Mouse (Mus musculus): ENCODE results near the gene Olfr159. TPM values are rescaled to one million over a fixed set of nuclear protein-coding genes. Genes with fewer than 3 reads are reported as not detected.

The Olfr159 gene
- polyA plus RNA-seq, 1 experiment from 2014 or later: not detected

GRCm38 (mm10) chr4:43745187-43745586, 25.6 kb downstream of the Olfr159 start:
- Histone ChIP-seq H3K9me3 (replicated peaks) (no peaks in the 10 kb centered on the region), H3K4me3 (no peak overlapping the region), H3K4me1 (peaks cover 9% of the 10 kb centered on the region), H3K27ac (no peak overlapping the region), H3K36me3 (no peaks in the 10 kb centered on the region), H3K27me3 (ENCODE audit: low read depth, poor library complexity, severe bottlenecking) (no peaks in the 10 kb centered on the region)
- 17% methylated on average over 6 of the region's 6 CpGs for WGBS
- no peak for DNase-seq (ENCODE audit: low spot score)

DNA sequence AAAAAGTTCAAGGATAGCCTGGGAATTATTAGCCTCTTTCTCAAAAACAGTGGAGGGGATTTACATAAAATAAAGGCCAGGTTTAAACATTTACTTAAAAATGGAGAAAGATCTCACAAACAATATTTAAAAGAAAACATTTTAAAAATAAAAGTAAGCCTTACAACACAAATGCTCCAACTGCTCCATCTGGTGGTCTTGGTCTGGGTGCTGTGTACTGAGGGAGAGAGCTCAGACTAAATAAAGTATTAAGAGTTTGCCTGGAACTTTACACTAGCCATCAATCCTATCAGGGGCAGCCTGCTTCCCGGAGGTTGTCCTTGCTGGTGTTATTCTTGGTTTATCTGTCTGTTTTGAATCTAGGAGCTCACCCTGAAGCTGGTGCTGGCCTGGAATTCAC, 27.7 kb downstream of the Olfr159 start:
- 34% methylated on average over 1 of the region's 1 CpGs for WGBS
- no peak for DNase-seq (ENCODE audit: low spot score)

GRCm38 (mm10) chr4:43742637-43743036, 28.2 kb downstream of the Olfr159 start:
- Histone ChIP-seq H3K4me1 (peaks cover 10% of the 10 kb centered on the region), H3K9me3 (replicated peaks) (no peaks in the 10 kb centered on the region), H3K27me3 (ENCODE audit: low read depth, poor library complexity, severe bottlenecking) (no peaks in the 10 kb centered on the region), H3K27ac (no peak overlapping the region), H3K36me3 (no peaks in the 10 kb centered on the region), H3K4me3 (no peak overlapping the region)
- WGBS: 28% methylated on average over 4 of the region's 4 CpGs
- DNase-seq (ENCODE audit: low spot score): no peak

More for the DNA sequence above, 27.7 kb downstream of the Olfr159 start:
- H3K27ac ChIP-seq: no peak overlapping the region
- peaks cover 9% of the 10 kb centered on the region for H3K4me1 ChIP-seq
- H3K36me3 ChIP-seq: no peaks in the 10 kb centered on the region
- H3K27me3 ChIP-seq (ENCODE audit: low read depth, poor library complexity, severe bottlenecking): no peaks in the 10 kb centered on the region
- H3K4me3 ChIP-seq: no peak overlapping the region
- H3K9me3 ChIP-seq (replicated peaks): no peaks in the 10 kb centered on the region

DNA sequence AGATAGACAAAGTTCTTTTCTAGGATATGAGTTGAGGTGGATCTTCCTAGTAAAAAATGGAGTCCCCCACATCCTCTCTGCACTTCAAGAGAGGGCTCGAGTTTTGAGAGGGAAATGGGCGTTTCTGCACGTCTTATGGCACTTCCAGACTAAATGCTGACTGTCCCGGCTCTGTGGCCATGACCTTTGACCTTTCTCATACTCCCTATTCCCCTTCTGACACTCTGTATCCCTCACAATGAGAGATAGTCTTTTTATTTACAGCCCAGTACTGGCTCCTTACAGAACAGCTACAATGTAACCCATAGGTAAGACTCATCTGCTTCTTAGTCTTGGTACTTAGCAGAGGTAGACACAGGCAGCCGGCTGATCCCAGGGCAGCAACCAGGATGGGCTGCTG, 29.3 kb downstream of the Olfr159 start:
- no peak overlapping the region for H3K4me3 ChIP-seq
- no peak for DNase-seq (ENCODE audit: low spot score)
- H3K27ac ChIP-seq: no peak overlapping the region
- 74% methylated on average over 5 of the region's 5 CpGs for WGBS
- H3K27me3 ChIP-seq (ENCODE audit: low read depth, poor library complexity, severe bottlenecking): no peaks in the 10 kb centered on the region
- H3K36me3 ChIP-seq: no peaks in the 10 kb centered on the region
- peaks cover 21% of the 10 kb centered on the region for H3K4me1 ChIP-seq
- no peaks in the 10 kb centered on the region for H3K9me3 ChIP-seq (replicated peaks)

DNA sequence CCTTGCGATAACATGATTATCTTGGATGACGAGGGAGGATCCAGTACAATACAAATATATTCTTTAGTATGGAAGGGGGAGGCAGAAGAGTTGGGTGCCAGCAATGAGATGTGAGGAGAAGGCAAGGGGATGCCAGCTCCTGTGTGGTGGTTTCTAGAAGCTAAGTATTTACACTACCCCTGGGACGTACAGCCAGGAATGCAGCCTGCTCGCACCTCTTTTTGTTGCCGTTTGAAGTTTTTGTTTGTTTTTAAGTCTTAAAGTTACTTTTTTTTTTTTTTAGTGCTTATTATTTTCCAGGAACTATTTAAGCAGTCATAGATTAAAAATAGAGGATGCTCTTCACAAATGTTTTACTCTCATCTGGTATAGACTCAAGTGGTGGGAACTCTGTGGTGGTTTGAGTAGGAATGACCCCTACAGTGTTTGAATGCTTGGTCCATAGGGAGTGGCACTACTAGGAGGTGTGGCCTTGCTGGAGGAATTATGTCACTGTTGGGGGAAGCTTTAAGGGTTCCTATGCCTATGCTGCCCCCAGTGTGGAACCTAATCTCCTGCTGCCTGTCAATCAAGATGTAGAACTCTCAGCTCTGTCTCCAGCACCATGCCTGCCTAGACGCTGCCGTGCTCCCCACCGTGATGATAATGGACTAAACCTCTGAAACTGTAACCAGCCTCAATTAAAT, 31.7 kb downstream of the Olfr159 start:
- Histone ChIP-seq H3K27ac (no peak overlapping the region), H3K36me3 (no peaks in the 10 kb centered on the region), H3K4me1 (peaks cover 26% of the 10 kb centered on the region), H3K4me3 (no peak overlapping the region), H3K27me3 (ENCODE audit: low read depth, poor library complexity, severe bottlenecking) (no peaks in the 10 kb centered on the region), H3K9me3 (replicated peaks) (no peaks in the 10 kb centered on the region)
- 81% methylated on average over 8 of the region's 8 CpGs for WGBS
- no peak for DNase-seq (ENCODE audit: low spot score)

GRCm38 (mm10) chr4:43737144-43737543, 33.7 kb downstream of the Olfr159 start:
- Histone ChIP-seq H3K27me3 (ENCODE audit: low read depth, poor library complexity, severe bottlenecking) (0 out of 2 replicates have a peak, but pooled peaks cover 10% of the 10 kb centered on the region), H3K9me3 (replicated peaks) (no peaks in the 10 kb centered on the region), H3K4me1 (peaks cover 20% of the 10 kb centered on the region), H3K36me3 (no peaks in the 10 kb centered on the region), H3K27ac (no peak overlapping the region), H3K4me3 (no peak overlapping the region)
- 79% methylated on average over 6 of the region's 6 CpGs for WGBS
- no peak for DNase-seq (ENCODE audit: low spot score)

GRCm38 (mm10) chr4:43733186-43733585, 37.6 kb downstream of the Olfr159 start:
- WGBS: 86% methylated on average over 5 of the region's 5 CpGs

DNA sequence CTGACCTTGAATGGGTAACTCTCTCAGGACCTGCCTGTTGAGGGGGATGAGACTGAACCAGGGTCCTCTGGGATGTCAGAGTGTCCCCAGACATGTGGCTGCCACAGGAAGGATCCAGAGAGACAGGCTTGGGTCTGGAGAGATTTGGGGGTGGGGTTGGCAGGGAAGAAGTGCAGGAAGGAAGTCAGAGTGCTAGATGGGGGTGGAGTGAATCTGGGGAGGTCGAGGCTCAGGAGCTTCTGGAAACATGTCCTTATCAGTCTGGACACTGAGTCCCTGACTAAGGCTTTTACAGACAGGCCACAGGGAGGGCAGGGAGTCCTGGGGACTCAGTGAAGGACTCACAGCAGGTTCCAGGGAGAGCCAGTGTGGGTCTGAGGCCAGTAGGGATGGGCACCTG, 38.6 kb downstream of the Olfr159 start:
- Histone ChIP-seq H3K27me3 (ENCODE audit: low read depth, poor library complexity, severe bottlenecking) (0 out of 2 replicates have a peak, but pooled peaks cover 10% of the 10 kb centered on the region), H3K36me3 (no peaks in the 10 kb centered on the region), H3K4me3 (no peak overlapping the region), H3K9me3 (replicated peaks) (no peaks in the 10 kb centered on the region), H3K4me1 (peaks cover 36% of the 10 kb centered on the region), H3K27ac (no peak overlapping the region)
- DNase-seq (ENCODE audit: low spot score): no peak
- WGBS: 35% methylated on average over 1 of the region's 1 CpGs

More at GRCm38 (mm10) chr4:43733186-43733585, 37.6 kb downstream of the Olfr159 start:
- H3K4me3 ChIP-seq: no peak overlapping the region
- DNase-seq (ENCODE audit: low spot score): no peak
- H3K36me3 ChIP-seq: no peaks in the 10 kb centered on the region
- H3K27ac ChIP-seq: no peak overlapping the region; the same call in 1 of the 2 replicates
- 0 out of 2 replicates have a peak, but pooled peaks cover 10% of the 10 kb centered on the region for H3K27me3 ChIP-seq (ENCODE audit: low read depth, poor library complexity, severe bottlenecking)
- no peaks in the 10 kb centered on the region for H3K9me3 ChIP-seq (replicated peaks)
- peaks cover 36% of the 10 kb centered on the region for H3K4me1 ChIP-seq

GRCm38 (mm10) chr4:43730750-43731297, 40.0 kb downstream of the Olfr159 start:
- Histone ChIP-seq H3K36me3 (no peaks in the 10 kb centered on the region), H3K27ac (no peak overlapping the region), H3K4me3 (no peak overlapping the region), H3K4me1 (peaks cover 31% of the 10 kb centered on the region), H3K27me3 (ENCODE audit: low read depth, poor library complexity, severe bottlenecking) (0 out of 2 replicates have a peak, but pooled peaks cover 10% of the 10 kb centered on the region), H3K9me3 (replicated peaks) (no peaks in the 10 kb centered on the region)
- no peak for DNase-seq (ENCODE audit: low spot score)
- WGBS: 65% methylated on average over 21 of the region's 21 CpGs

- Histone ChIP-seq H3K27me3 (ENCODE audit: low read depth, poor library complexity, severe bottlenecking) (0 out of 2 replicates have a peak, but pooled peaks cover 10% of the 10 kb centered on the region), H3K4me1 (peaks cover 26% of the 10 kb centered on the region), H3K27ac (peak within 1 kb of the TSS; percentile 36; the same call in 1 of the 2 replicates), H3K36me3 (no peaks in the 10 kb centered on the region), H3K9me3 (replicated peaks) (no peaks in the 10 kb centered on the region), H3K4me3 (no peak within 1 kb of the TSS)
- no peak for DNase-seq (ENCODE audit: low spot score)
- WGBS: 65% methylated on average over 14 of the region's 14 CpGs
Observed at GRCm38 (mm10) chr4:43729794-43730550, 40.8 kb downstream of the Olfr159 start, which contains the start of gene Spaar. Gene Spaar, plus strand, starts transcription at chr4:43730034.

DNA sequence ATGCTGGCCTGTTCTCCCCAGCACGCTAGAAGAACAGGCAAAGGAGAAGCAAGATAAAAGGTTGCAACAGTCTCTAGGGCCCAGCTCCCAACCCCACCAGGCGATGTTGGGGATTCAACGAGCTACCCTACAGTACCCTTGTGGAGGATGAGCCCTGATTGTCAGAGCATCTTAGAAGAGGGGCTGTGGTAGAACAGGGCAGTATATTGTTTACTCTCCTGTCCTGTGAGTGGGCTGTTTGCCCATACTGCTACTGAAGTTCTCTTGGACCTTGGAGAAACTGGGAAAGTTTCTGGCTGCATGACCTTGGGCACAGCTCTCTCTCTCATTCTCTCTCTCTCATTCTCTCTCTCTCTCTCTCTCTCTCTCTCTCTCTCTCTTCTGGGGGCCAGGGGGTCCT, 41.7 kb downstream of the Olfr159 start:
- DNase-seq (ENCODE audit: low spot score): no peak
- whole genome bisulfite sequencing: 80% methylated on average over 3 of the region's 3 CpGs
- Histone ChIP-seq H3K36me3 (no peaks in the 10 kb centered on the region), H3K27me3 (ENCODE audit: low read depth, poor library complexity, severe bottlenecking) (0 out of 2 replicates have a peak, but pooled peaks cover 10% of the 10 kb centered on the region), H3K4me3 (no peak overlapping the region), H3K4me1 (peaks cover 26% of the 10 kb centered on the region), H3K27ac (no peak overlapping the region; the same call in 1 of the 2 replicates), H3K9me3 (replicated peaks) (no peaks in the 10 kb centered on the region)

DNA sequence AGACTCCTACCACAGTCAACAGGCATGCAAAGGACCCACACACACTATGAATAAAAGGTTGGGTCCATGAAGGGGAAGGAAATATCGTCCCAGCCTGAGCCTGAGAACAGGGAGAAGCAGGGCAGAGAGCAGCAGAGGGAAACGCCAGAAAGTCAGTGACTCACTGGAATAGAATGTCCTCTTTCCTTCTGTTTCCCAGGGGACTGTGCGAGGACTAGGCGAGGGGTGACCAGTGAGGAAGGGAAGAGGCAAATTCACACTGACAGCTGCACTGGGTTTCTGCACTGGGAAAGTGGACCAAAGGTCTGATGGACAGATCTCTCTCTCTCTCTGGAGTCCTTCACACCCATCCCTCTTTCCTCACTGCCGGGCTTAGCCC, 42.2 kb downstream of the Olfr159 start:
- peaks cover 26% of the 10 kb centered on the region for H3K4me1 ChIP-seq
- H3K9me3 ChIP-seq (replicated peaks): no peaks in the 10 kb centered on the region
- H3K27me3 ChIP-seq (ENCODE audit: low read depth, poor library complexity, severe bottlenecking): 0 out of 2 replicates have a peak, but pooled peaks cover 10% of the 10 kb centered on the region
- DNase-seq (ENCODE audit: low spot score): no peak
- H3K4me3 ChIP-seq: no peak overlapping the region
- no peaks in the 10 kb centered on the region for H3K36me3 ChIP-seq
- peak overlapping the region; percentile 36; the same call in 1 of the 2 replicates for H3K27ac ChIP-seq
- 58% methylated on average over 5 of the region's 5 CpGs for WGBS

All from limb, embryonic 10.5 days (tissue).